Mouse (Mus musculus) granulocyte monocyte progenitor cell, adult 5-6 weeks (primary cell): Measurements from ENCODE around the gene Gm21783. TPM values are rescaled to one million over a fixed set of nuclear protein-coding genes. Genes with fewer than 3 reads are reported as not detected.
"Not testable (repeated sequence)": the region's sequence is repeated elsewhere in the genome, so short reads cannot be mapped to it uniquely, and the experiment has no call there.

Source experiments
- ATAC-seq: replicated peaks from 2 replicates; pipeline ENCODE4 v1.8.0; 2016; ENCODE audit warnings: mild to moderate bottlenecking, moderate TSS enrichment, inconsistent platforms; ENCODE audit not compliant: poor library complexity, severe bottlenecking
- total RNA-seq, 2 experiments: library from RNA; stranded (forward) in 1 of 2; stranded (reverse) in 1 of 2; fragments of 200-712, 200-1000 nt in 1 of 2; fragments of >200 nt in 1 of 2; fragmentation: Nextera tagmentation in 1 of 2; gene quantifications; 2 replicates each; pipeline ENCODE4 v1.2.3; 2014 to 2017

Gene Gm21783
- total RNA-seq (2014; fragmentation: Nextera tagmentation) (not detected in 2 replicates), total RNA-seq (2017) (not detected in 2 replicates)

GRCm38 (mm10) chrY:44981163-44981562 is at the start of gene Gm21783:
Gm21783 (minus strand) TSS chrY:44981263.
- not testable (repeated sequence) for ATAC-seq
